Mouse (Mus musculus) liver, embryonic 11.5 days (tissue): Measurements from ENCODE around the gene Furin. TPM values are rescaled to one million over a fixed set of nuclear protein-coding genes. Genes with fewer than 3 reads are reported as not detected.
"Not testable (repeated sequence)": the region's sequence is repeated elsewhere in the genome, so short reads cannot be mapped to it uniquely, and the experiment has no call there.

ENCODE experiments used
- ATAC-seq: fragments of 200-750 bp; cut with Nextera tagmentation; replicated peaks from 2 replicates; pipeline ENCODE4 v1.8.0; 2017; ENCODE audit warnings: moderate number of reproducible peaks, mild to moderate bottlenecking, moderate TSS enrichment, moderate library complexity; ENCODE audit not compliant: low FRiP score
- DNase-seq: peaks from one replicate; pipeline ENCODE4 v3.0.0-alpha.2; 2017; ENCODE audit warnings: low spot score
- H3K27ac ChIP-seq: fragments of 300-500 bp; sonication (generic); 2 replicates; pipeline ENCODE4 v1.5.1; 2014; ENCODE audit warnings: mild to moderate bottlenecking, low read depth, low read length, control low read depth
- H3K27me3 ChIP-seq: fragments of 300-500 bp; sonication (generic); replicated peaks from 2 replicates; pipeline ENCODE4 v1.6.1; 2014; ENCODE audit warnings: low read length, mixed read lengths; ENCODE audit not compliant: control insufficient read depth, insufficient read depth
- H3K36me3 ChIP-seq: fragments of 300-500 bp; sonication (generic); 2 replicates; pipeline ENCODE4 v1.6.1; 2014; ENCODE audit warnings: mild to moderate bottlenecking, low read length, moderate library complexity, mixed read lengths; ENCODE audit not compliant: control insufficient read depth, insufficient read depth
- H3K4me1 ChIP-seq: fragments of 300-500 bp; sonication (generic); replicated peaks from 2 replicates; pipeline ENCODE4 v1.6.1; 2014; ENCODE audit warnings: low read length, mixed read lengths; ENCODE audit not compliant: control insufficient read depth, insufficient read depth
- H3K4me2 ChIP-seq: fragments of 300-500 bp; sonication (generic); 2 replicates; pipeline ENCODE4 v1.6.1; 2014; ENCODE audit warnings: mild to moderate bottlenecking, control low read depth, moderate library complexity
- H3K4me3 ChIP-seq: fragments of 300-500 bp; sonication (generic); 2 replicates; pipeline ENCODE4 v1.5.1; 2014; ENCODE audit warnings: low read depth, low read length, control low read depth
- H3K9ac ChIP-seq: fragments of 300-500 bp; sonication (generic); 2 replicates; pipeline ENCODE4 v1.6.1; 2014; ENCODE audit warnings: low read depth, low read length, control low read depth
- H3K9me3 ChIP-seq: fragments of 300-500 bp; sonication (generic); 2 replicates; pipeline ENCODE4 v1.6.1; 2016; ENCODE audit warnings: low read length, inconsistent platforms, mixed read lengths; ENCODE audit not compliant: control insufficient read depth
- WGBS: fragments of 180-500 bp; shearing (Covaris S2); extraction: QIAGEN DNeasy Blood & Tissue Kit; methylation state at CpG from one replicate; pipeline ENCODE4 v1.1.7; 2014; 5-methylcytosine and 5-hydroxymethylcytosine counted together
- polyA plus RNA-seq: library from polyadenylated mRNA; unstranded; fragments of >200 nt; fragmentation: Nextera tagmentation; extraction: Ambion mirVana; gene quantifications from 2 replicates; pipeline ENCODE4 v1.2.1, GENCODE M21; 2014

Gene Furin
- polyA plus RNA-seq, 1 experiment from 2014 or later: 10.4 TPM

GRCm38 (mm10) chr7:80401041-80401859 is 4.0 kb downstream of the Furin start:
- Histone ChIP-seq H3K4me2 (peak overlapping the region; percentile 97), H3K9ac (peak overlapping the region; percentile 90), H3K9me3 (no peaks in the 10 kb centered on the region), H3K27ac (peak overlapping the region; percentile 81; the same call in 1 of the 2 replicates), H3K27me3 (peaks cover 12% of the 10 kb centered on the region; the same call in 1 of the 2 replicates), H3K4me3 (peak overlapping the region; percentile 90), H3K36me3 (peaks cover 13% of the 10 kb centered on the region), H3K4me1 (peaks cover 27% of the 10 kb centered on the region)
- ATAC-seq (no peak), DNase-seq (no peak)
- WGBS: 21% methylated on average over 5 of the region's 5 CpGs

- Histone ChIP-seq H3K9ac (no peak overlapping the region; the same call in 1 of the 2 replicates), H3K27me3 (peaks cover 6% of the 10 kb centered on the region; the same call in 1 of the 2 replicates), H3K4me1 (peaks cover 27% of the 10 kb centered on the region), H3K4me3 (peak overlapping the region; percentile 90; the same call in 1 of the 2 replicates), H3K36me3 (peaks cover 15% of the 10 kb centered on the region), H3K9me3 (no peaks in the 10 kb centered on the region), H3K27ac (peak overlapping the region; percentile 42; the same call in 1 of the 2 replicates), H3K4me2 (peak overlapping the region; percentile 97)
- DNase-seq (no peak), ATAC-seq (no peak)
- WGBS: 69% methylated on average over 6 of the region's 6 CpGs
Observed at GRCm38 (mm10) chr7:80400571-80400970, 4.7 kb downstream of the Furin start.

GRCm38 (mm10) chr7:80400099-80400498 is 5.1 kb downstream of the Furin start:
- Histone ChIP-seq H3K9me3 (no peaks in the 10 kb centered on the region), H3K9ac (no peak overlapping the region), H3K4me2 (peak overlapping the region; percentile 97), H3K36me3 (peaks cover 15% of the 10 kb centered on the region), H3K27ac (peak overlapping the region; percentile 42; the same call in 1 of the 2 replicates), H3K4me1 (peaks cover 27% of the 10 kb centered on the region), H3K4me3 (peak overlapping the region; percentile 90; the same call in 1 of the 2 replicates), H3K27me3 (peaks cover 6% of the 10 kb centered on the region; the same call in 1 of the 2 replicates)
- DNase-seq (no peak), ATAC-seq (no peak)
- 53% methylated on average over 5 of the region's 5 CpGs for WGBS

DNA sequence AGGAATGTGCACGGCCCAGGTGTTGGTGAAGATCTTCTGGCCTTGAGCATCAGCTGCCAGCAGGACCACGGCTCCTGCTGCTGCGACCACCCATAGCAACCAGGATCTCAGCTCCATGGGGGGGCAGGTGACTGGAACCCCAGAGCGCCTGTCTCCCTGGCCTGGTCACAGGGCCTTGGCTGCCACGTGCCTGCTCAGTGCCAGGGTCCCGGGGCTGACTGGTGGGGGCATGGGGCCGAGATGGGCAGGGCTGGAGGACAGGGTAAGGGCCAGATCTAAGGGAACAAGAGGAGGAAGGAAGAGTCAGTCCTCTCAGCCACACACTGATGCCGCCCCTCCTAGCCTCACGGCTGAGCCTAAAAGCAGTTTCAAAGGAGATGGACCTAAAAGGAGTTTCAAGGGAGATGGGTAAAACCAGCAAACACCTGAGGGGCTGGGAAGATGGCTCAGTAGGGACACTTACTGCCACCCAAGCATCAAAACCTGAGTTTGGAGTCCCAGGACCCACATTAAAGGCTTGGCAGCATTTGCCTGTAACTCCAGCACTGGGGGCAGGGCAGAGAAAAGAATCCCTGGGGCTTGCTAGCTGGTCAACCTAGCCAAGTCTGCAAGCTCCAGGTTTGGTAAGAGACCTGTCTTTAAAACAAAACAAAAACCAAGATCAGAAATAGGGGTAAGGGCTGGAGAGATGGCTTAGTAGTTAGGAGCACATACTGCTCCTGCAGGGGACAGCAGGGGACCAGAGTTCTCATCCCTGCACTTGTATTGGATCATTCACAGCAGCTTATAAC is 6.4 kb downstream of the Furin start:
- no peak overlapping the region for H3K9ac ChIP-seq
- no peak overlapping the region for H3K4me2 ChIP-seq
- peaks cover 3% of the 10 kb centered on the region; the same call in 1 of the 2 replicates for H3K27me3 ChIP-seq
- H3K36me3 ChIP-seq: peaks cover 15% of the 10 kb centered on the region
- ATAC-seq (no peak), DNase-seq (no peak)
- H3K27ac ChIP-seq: no peak overlapping the region
- peaks cover 20% of the 10 kb centered on the region for H3K4me1 ChIP-seq
- no peaks in the 10 kb centered on the region for H3K9me3 ChIP-seq
- WGBS: 80% methylated on average over 9 of the region's 9 CpGs
- no peak overlapping the region for H3K4me3 ChIP-seq

DNA sequence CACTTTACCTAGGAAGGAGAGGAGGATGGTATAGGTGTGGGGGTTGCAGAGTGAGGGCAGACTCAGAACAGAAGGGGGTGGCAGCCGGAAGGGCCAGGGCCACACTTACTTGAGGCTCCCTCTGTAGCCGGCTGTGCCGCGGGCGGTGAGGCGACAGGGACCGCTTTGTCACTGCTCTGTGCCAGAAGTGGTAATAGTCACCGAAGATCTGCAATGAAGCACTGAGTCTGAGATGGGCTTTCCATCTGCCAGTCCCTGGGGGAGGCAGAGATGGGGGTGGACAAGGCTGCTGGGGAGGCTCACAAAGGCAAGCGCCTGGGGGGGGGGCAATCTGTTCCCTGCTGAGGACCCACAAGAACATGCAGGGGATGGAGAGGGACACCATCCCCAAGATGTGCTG is 7.2 kb downstream of the Furin start:
- ATAC-seq: no peak
- WGBS: 95% methylated on average over 9 of the region's 9 CpGs

GRCm38 (mm10) chr7:80396427-80396826 is 8.8 kb downstream of the Furin start:
- H3K4me3 ChIP-seq, H3K27ac ChIP-seq, H3K9ac ChIP-seq, H3K9me3 ChIP-seq, DNase-seq, ATAC-seq, H3K4me2 ChIP-seq, H3K27me3 ChIP-seq: not testable (repeated sequence)
- Histone ChIP-seq H3K4me1 (peaks cover 16% of the 10 kb centered on the region), H3K36me3 (peaks cover 31% of the 10 kb centered on the region)
- WGBS: 77% methylated on average over 4 of the region's 4 CpGs

More for the DNA sequence above, 7.2 kb downstream of the Furin start:
- no peak overlapping the region for H3K4me3 ChIP-seq
- no peaks in the 10 kb centered on the region for H3K27me3 ChIP-seq
- H3K27ac ChIP-seq: no peak overlapping the region
- no peak for DNase-seq
- H3K36me3 ChIP-seq: peaks cover 19% of the 10 kb centered on the region
- no peak overlapping the region for H3K9ac ChIP-seq
- H3K4me1 ChIP-seq: peaks cover 16% of the 10 kb centered on the region
- H3K4me2 ChIP-seq: no peak overlapping the region
- H3K9me3 ChIP-seq: no peaks in the 10 kb centered on the region

DNA sequence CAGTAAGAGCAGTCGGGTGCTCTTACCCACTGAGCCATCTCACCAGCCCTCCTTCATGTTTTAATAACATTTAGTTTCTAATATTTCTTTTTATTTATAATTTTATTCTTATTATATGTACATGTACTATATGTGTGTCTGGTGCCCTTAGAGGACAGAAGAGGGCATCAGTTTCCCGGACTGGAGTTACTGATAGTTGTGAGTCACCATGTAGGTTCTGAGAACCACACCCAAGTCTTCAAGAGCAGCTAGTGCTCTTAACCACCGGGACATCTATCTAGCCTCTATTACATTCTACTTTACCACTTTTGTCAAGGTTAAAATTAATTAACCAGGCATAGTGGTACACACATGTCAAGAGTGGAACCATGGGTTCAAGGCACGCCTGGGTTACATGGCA is 10.6 kb downstream of the Furin start:
- no peaks in the 10 kb centered on the region for H3K27me3 ChIP-seq
- DNase-seq (no peak), ATAC-seq (no peak)
- no peaks in the 10 kb centered on the region; the same call in 1 of the 2 replicates for H3K4me1 ChIP-seq
- no peak overlapping the region for H3K4me3 ChIP-seq
- WGBS: 74% methylated on average over 4 of the region's 4 CpGs
- H3K36me3 ChIP-seq: peaks cover 34% of the 10 kb centered on the region
- no peak overlapping the region for H3K9ac ChIP-seq
- no peak overlapping the region for H3K4me2 ChIP-seq
- no peaks in the 10 kb centered on the region for H3K9me3 ChIP-seq
- H3K27ac ChIP-seq: no peak overlapping the region

- Histone ChIP-seq H3K4me1 (peaks cover 12% of the 10 kb centered on the region), H3K9me3 (no peaks in the 10 kb centered on the region), H3K9ac (no peak overlapping the region), H3K27ac (no peak overlapping the region), H3K4me2 (no peak overlapping the region), H3K27me3 (peaks cover 9% of the 10 kb centered on the region), H3K36me3 (peaks cover 29% of the 10 kb centered on the region), H3K4me3 (no peak overlapping the region)
- WGBS: 88% methylated on average over 15 of the region's 15 CpGs
- DNase-seq (no peak), ATAC-seq (no peak)
Observed at GRCm38 (mm10) chr7:80392119-80392518, 13.1 kb downstream of the Furin start.
